Mouse (Mus musculus) gastrocnemius, adult 8-10 months (tissue): ENCODE data around the gene Cd5. TPM values are rescaled to one million over a fixed set of nuclear protein-coding genes. Genes with fewer than 3 reads are reported as not detected.

ENCODE experiments used
- DNase-seq, 2 experiments: peaks; one replicate each; pipeline ENCODE4 v3.0.0; 2022; ENCODE audit warnings: low spot score in 2 of 2
- total RNA-seq, 4 experiments: library from RNA; stranded (reverse); gene quantifications; 2 replicates each; pipeline ENCODE4 v1.2.4; 2022

Cd5 gene
- total RNA-seq, 4 experiments from 2014 or later: 0.27 TPM; not detected in 3

- DNase-seq: no peak
Observed at GRCm38 (mm10) chr19:10758708-10759107, 19.9 kb upstream of the Cd5 start.

GRCm38 (mm10) chr19:10757526-10757925, 18.7 kb upstream of the Cd5 start:
- peak in 1 of 2 experiments; percentile 40 for DNase-seq

GRCm38 (mm10) chr19:10757125-10757524, 18.3 kb upstream of the Cd5 start:
- DNase-seq: no peak

GRCm38 (mm10) chr19:10752646-10753045, 13.8 kb upstream of the Cd5 start:
- no peak for DNase-seq

- DNase-seq: no peak
Observed at GRCm38 (mm10) chr19:10752106-10752505, 13.3 kb upstream of the Cd5 start.

- DNase-seq: no peak
Observed at GRCm38 (mm10) chr19:10751607-10752006, 12.8 kb upstream of the Cd5 start.

GRCm38 (mm10) chr19:10750161-10750560, 11.4 kb upstream of the Cd5 start:
- DNase-seq: no peak

GRCm38 (mm10) chr19:10749295-10749694, 10.5 kb upstream of the Cd5 start:
- DNase-seq: no peak

GRCm38 (mm10) chr19:10748401-10749102, 9.8 kb upstream of the Cd5 start:
- no peak for DNase-seq

GRCm38 (mm10) chr19:10747718-10748117, 8.9 kb upstream of the Cd5 start:
- no peak for DNase-seq

GRCm38 (mm10) chr19:10747182-10747581, 8.4 kb upstream of the Cd5 start:
- no peak for DNase-seq

GRCm38 (mm10) chr19:10742565-10742964, 3.8 kb upstream of the Cd5 start:
- no peak for DNase-seq

GRCm38 (mm10) chr19:10742145-10742544, 3.3 kb upstream of the Cd5 start:
- no peak for DNase-seq

- no peak for DNase-seq
Observed at GRCm38 (mm10) chr19:10740641-10741440, 2.0 kb upstream of the Cd5 start.

- no peak for DNase-seq
Observed at GRCm38 (mm10) chr19:10739916-10740315, 1.1 kb upstream of the Cd5 start.

GRCm38 (mm10) chr19:10738038-10738437, 764 bp downstream of the Cd5 start:
- DNase-seq: no peak

GRCm38 (mm10) chr19:10735861-10736260, 2.9 kb downstream of the Cd5 start:
- no peak for DNase-seq

- DNase-seq: no peak
Observed at GRCm38 (mm10) chr19:10735061-10735460, 3.7 kb downstream of the Cd5 start.

GRCm38 (mm10) chr19:10734554-10734953, 4.2 kb downstream of the Cd5 start:
- DNase-seq: no peak

GRCm38 (mm10) chr19:10733501-10734127, 5.2 kb downstream of the Cd5 start:
- DNase-seq: peak; percentile 62 to 81

- no peak for DNase-seq
Observed at GRCm38 (mm10) chr19:10732741-10733140, 6.1 kb downstream of the Cd5 start.

GRCm38 (mm10) chr19:10731975-10732374, 6.8 kb downstream of the Cd5 start:
- DNase-seq: no peak
